Mouse (Mus musculus) cerebellum, adult 2 months (tissue): ENCODE data around the gene Iqcn.

Experiments used
- CTCF ChIP-seq: fragments of 200-500 bp; IDR thresholded peaks from 2 replicates; pipeline ENCODE4 v1.5.1; 2011; ENCODE audit warnings: low read depth, mild to moderate bottlenecking, control low read depth, low read length, moderate library complexity, borderline replicate concordance; ENCODE audit not compliant: insufficient read depth
- POLR2A ChIP-seq: fragments of 200-500 bp; IDR thresholded peaks from 2 replicates; pipeline ENCODE4 v1.6.1; 2011; ENCODE audit warnings: low read length, control low read depth, borderline replicate concordance; ENCODE audit not compliant: insufficient read depth

DNA sequence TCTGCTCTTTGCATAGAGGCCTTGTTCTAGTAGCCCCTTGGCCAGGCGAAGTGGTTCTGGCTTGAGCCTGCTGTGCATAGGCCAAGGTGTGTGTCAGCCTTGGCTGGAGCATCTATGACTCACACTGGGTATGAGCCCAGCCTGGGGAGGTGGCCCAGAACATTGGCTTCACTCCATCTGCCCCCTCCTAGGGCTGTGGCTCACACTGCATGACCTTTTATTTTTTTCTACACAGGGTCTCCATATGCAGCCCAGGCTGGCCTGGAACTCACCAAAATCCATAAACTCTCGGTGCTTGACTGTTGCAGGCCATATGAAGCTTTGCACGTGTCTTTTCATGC, 445 bp upstream of the Iqcn start:
- 0 out of 2 replicates have a peak, but pooled peaks have one; percentile 20 for TF ChIP-seq POLR2A
- no peak for TF ChIP-seq CTCF
